Mouse (Mus musculus): ENCODE results near the gene Edar.

DNA sequence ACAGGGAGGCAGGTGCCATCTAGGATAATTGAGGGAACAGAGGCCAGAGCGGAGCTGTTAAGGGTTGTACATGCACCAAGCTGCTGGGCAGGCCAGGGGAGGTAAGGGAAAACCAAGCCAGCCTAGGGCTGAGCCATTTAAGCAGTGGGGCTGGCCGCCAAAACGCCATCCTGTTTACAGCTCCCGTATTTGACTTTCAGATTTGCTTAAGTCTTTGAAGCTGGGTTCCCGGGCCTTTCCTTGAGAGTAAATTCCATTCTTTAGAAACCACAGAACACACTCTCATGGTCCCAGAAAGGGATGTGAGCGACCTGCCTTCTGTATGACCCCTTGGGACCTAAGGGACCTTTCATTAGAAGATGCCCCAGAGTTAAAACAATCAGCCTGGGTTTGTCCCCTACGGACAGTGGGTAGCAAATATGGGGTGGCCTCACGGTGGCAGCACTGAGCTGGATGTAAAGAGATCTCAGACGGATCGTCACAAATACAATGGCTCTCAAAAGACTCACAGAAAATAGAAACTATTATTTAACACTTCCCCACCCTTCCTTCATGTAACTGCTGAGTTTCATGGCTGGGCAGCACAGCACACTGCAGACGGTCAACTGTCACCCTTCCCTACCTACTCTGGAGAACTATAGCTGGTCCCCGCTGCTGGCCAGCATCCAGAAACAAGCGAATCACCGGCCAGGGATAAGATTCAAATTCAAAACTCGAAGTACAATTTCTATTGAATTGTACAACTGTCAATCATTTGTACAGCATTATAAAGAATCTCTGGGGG, 2.0 kb downstream of the Edar start:
- TF ChIP-seq CTCF (IDR thresholded peaks at IDR 0.05; ENCODE audit: low read depth) (peak; percentile 61), EP300 (IDR thresholded peaks at IDR 0.05; ENCODE audit: low read depth) (no peak)

All from liver, embryonic 14.5 days (tissue).